ENCODE assay signal across 10 mouse cellular contexts in genomic region chr6:121045345-121046080, GRCm38 (mm10).
DNase-seq lines count a peak whose midpoint lies in the region; ATAC-seq and TF ChIP-seq lines count a peak whose summit lies in the region.
"Had no signal": no experiment of that assay in that cellular context is flagged by ENCODE, and none has a peak within 500 bp of the region (broad histone marks: within the 10 kb centered on the region; RNA-seq: fewer than 3 reads in every experiment).

No protein-coding gene starts in this region.

- ATAC-seq in forebrain, postnatal 0 days: 0 out of 2 replicates have a peak, but pooled peaks have one; percentile 19
- ATAC-seq in forebrain, embryonic 11.5 days (replicated peaks; ENCODE audit: low FRiP score): no peak
- ATAC-seq in midbrain, embryonic 13.5 days: peak; percentile 50; the same call in 1 of the 2 replicates
- ATAC-seq in hindbrain, embryonic 13.5 days (ENCODE audit: low FRiP score): peak; percentile 61; the same call in 1 of the 2 replicates
- peak; percentile 35; the same call in 1 of the 2 replicates for ATAC-seq in neural tube, embryonic 15.5 days (ENCODE audit: low FRiP score)

- no peak overlapping the region for H3K9ac ChIP-seq in forebrain, postnatal 0 days
- H3K9ac ChIP-seq in forebrain, embryonic 11.5 days (ENCODE audit: low read length): no peak overlapping the region
- H3K9ac ChIP-seq in midbrain, embryonic 13.5 days (replicated peaks): no peak overlapping the region
- H3K9ac ChIP-seq in hindbrain, embryonic 13.5 days: no peak overlapping the region
- no peak overlapping the region for H3K9ac ChIP-seq in neural tube, embryonic 15.5 days (replicated peaks)

- H3K27ac ChIP-seq in forebrain, postnatal 0 days (ENCODE audit: low read depth, low read length): no peak overlapping the region
- no peak overlapping the region for H3K27ac ChIP-seq in forebrain, embryonic 11.5 days (ENCODE audit: low read depth, low read length)
- no peak overlapping the region for H3K27ac ChIP-seq in midbrain, embryonic 13.5 days
- no peak overlapping the region for H3K27ac ChIP-seq in midbrain, embryonic 10.5 days (replicated peaks)
- H3K27ac ChIP-seq in hindbrain, embryonic 13.5 days: peak overlapping the region; percentile 62; the same call in 1 of the 2 replicates
- 0 out of 2 replicates have a peak overlapping the region, but pooled peaks have one; percentile 28 for H3K27ac ChIP-seq in neural tube, embryonic 15.5 days (replicated peaks)

- no peak for TF ChIP-seq CTCF in forebrain, postnatal 0 days (IDR thresholded peaks at IDR 0.05; ENCODE audit: low read depth)

- no peaks in the 10 kb centered on the region for H3K4me1 ChIP-seq in forebrain, postnatal 0 days (ENCODE audit: insufficient read depth)
- no peaks in the 10 kb centered on the region for H3K4me1 ChIP-seq in forebrain, embryonic 11.5 days (replicated peaks; ENCODE audit: control insufficient read depth, insufficient read depth, low read length)
- peaks cover 2% of the 10 kb centered on the region; the same call in 1 of the 2 replicates for H3K4me1 ChIP-seq in midbrain, embryonic 13.5 days (replicated peaks)
- H3K4me1 ChIP-seq in midbrain, embryonic 10.5 days: peaks cover 4% of the 10 kb centered on the region; the same call in 1 of the 2 replicates
- peaks cover 19% of the 10 kb centered on the region for H3K4me1 ChIP-seq in hindbrain, embryonic 13.5 days (replicated peaks)
- H3K4me1 ChIP-seq in neural tube, embryonic 15.5 days: peaks cover 10% of the 10 kb centered on the region

- peaks cover 15% of the 10 kb centered on the region for H3K36me3 ChIP-seq in forebrain, postnatal 0 days (ENCODE audit: insufficient read depth)
- no peaks in the 10 kb centered on the region for H3K36me3 ChIP-seq in forebrain, embryonic 11.5 days (ENCODE audit: control insufficient read depth, insufficient read depth, low read length)
- peaks cover 18% of the 10 kb centered on the region for H3K36me3 ChIP-seq in midbrain, embryonic 13.5 days
- peaks cover 17% of the 10 kb centered on the region for H3K36me3 ChIP-seq in midbrain, embryonic 10.5 days
- peaks cover 20% of the 10 kb centered on the region for H3K36me3 ChIP-seq in hindbrain, embryonic 13.5 days
- H3K36me3 ChIP-seq in neural tube, embryonic 15.5 days: peaks cover 15% of the 10 kb centered on the region

- no peak for DNase-seq in forebrain, postnatal 0 days
- DNase-seq in forebrain, embryonic 11.5 days (ENCODE audit: low spot score): no peak
- DNase-seq in midbrain, embryonic 10.5 days (ENCODE audit: low spot score): no peak
- DNase-seq in ovary, postnatal 14 days (ENCODE audit: low spot score): no peak
- no peak for DNase-seq in MN1 (ENCODE audit: low spot score)

- H3K27me3 ChIP-seq in forebrain, postnatal 0 days (ENCODE audit: insufficient read depth, low read length): no peaks in the 10 kb centered on the region
- H3K27me3 ChIP-seq in forebrain, embryonic 11.5 days (ENCODE audit: control insufficient read depth, insufficient read depth, low read length): no peaks in the 10 kb centered on the region
- H3K27me3 ChIP-seq in midbrain, embryonic 13.5 days: no peaks in the 10 kb centered on the region
- H3K27me3 ChIP-seq in midbrain, embryonic 10.5 days (ENCODE audit: low read depth, poor library complexity, severe bottlenecking): no peaks in the 10 kb centered on the region
- no peaks in the 10 kb centered on the region for H3K27me3 ChIP-seq in hindbrain, embryonic 13.5 days
- H3K27me3 ChIP-seq in neural tube, embryonic 15.5 days (replicated peaks): no peaks in the 10 kb centered on the region
- H3K27me3 ChIP-seq: CH12.LX had no signal

- no peaks in the 10 kb centered on the region for H3K9me3 ChIP-seq in forebrain, postnatal 0 days (ENCODE audit: low read length)
- H3K9me3 ChIP-seq in forebrain, embryonic 11.5 days (ENCODE audit: control insufficient read depth, low read length): no peaks in the 10 kb centered on the region
- no peaks in the 10 kb centered on the region for H3K9me3 ChIP-seq in midbrain, embryonic 13.5 days
- H3K9me3 ChIP-seq in midbrain, embryonic 10.5 days (replicated peaks): no peaks in the 10 kb centered on the region
- H3K9me3 ChIP-seq in hindbrain, embryonic 13.5 days: no peaks in the 10 kb centered on the region
- H3K9me3 ChIP-seq in neural tube, embryonic 15.5 days (replicated peaks): no peaks in the 10 kb centered on the region

- 72% methylated on average over 20 of the region's 20 CpGs for WGBS in forebrain, postnatal 0 days
- 81% methylated on average over 20 of the region's 20 CpGs for WGBS in forebrain, embryonic 11.5 days
- 80% methylated on average over 20 of the region's 20 CpGs for WGBS in midbrain, embryonic 13.5 days
- WGBS in midbrain, embryonic 10.5 days: 78% methylated on average over 20 of the region's 20 CpGs
- 56% methylated on average over 20 of the region's 20 CpGs for WGBS in hindbrain, embryonic 13.5 days
- 55% methylated on average over 20 of the region's 20 CpGs for WGBS in neural tube, embryonic 15.5 days

- H3K4me2 ChIP-seq in forebrain, postnatal 0 days (ENCODE audit: low read depth): no peak overlapping the region
- H3K4me2 ChIP-seq in forebrain, embryonic 11.5 days (ENCODE audit: low read depth, low read length, severe bottlenecking): no peak overlapping the region
- no peak overlapping the region for H3K4me2 ChIP-seq in midbrain, embryonic 13.5 days (replicated peaks)
- H3K4me2 ChIP-seq in hindbrain, embryonic 13.5 days: no peak overlapping the region
- H3K4me2 ChIP-seq in neural tube, embryonic 15.5 days: no peak overlapping the region

- no peak overlapping the region for H3K4me3 ChIP-seq in forebrain, postnatal 0 days (ENCODE audit: low read depth, low read length)
- no peak overlapping the region for H3K4me3 ChIP-seq in forebrain, embryonic 11.5 days (ENCODE audit: low read depth, low read length)
- H3K4me3 ChIP-seq in midbrain, embryonic 13.5 days (replicated peaks): no peak overlapping the region
- no peak overlapping the region for H3K4me3 ChIP-seq in midbrain, embryonic 10.5 days
- no peak overlapping the region for H3K4me3 ChIP-seq in hindbrain, embryonic 13.5 days
- no peak overlapping the region for H3K4me3 ChIP-seq in neural tube, embryonic 15.5 days (replicated peaks)
- H3K4me3 ChIP-seq: myocyte had no signal

Comparison
In these comparisons a context has a peak if more than half of its experiments do, and no peak if none do; other contexts are left out.
1. H3K27ac ChIP-seq: peak in hindbrain, embryonic 13.5 days (single experiment) and neural tube, embryonic 15.5 days (single experiment); none in forebrain, postnatal 0 days (single experiment), forebrain, embryonic 11.5 days (single experiment), midbrain, embryonic 13.5 days (single experiment) and midbrain, embryonic 10.5 days (single experiment).